Mouse (Mus musculus) G1E (cell line): ENCODE results near the gene Foxred2.

Source experiments
- CTCF ChIP-seq: IDR thresholded peaks from 2 replicates; pipeline ENCODE4 v1.5.1; 2012; ENCODE audit warnings: low read depth, low read length, inconsistent platforms, mixed read lengths
- POLR2AphosphoS5 ChIP-seq: IDR thresholded peaks from 2 replicates; pipeline ENCODE4 v1.6.1; 2012; ENCODE audit warnings: low read depth, low read length, inconsistent platforms; ENCODE audit not compliant: insufficient replicate concordance
- TAL1 ChIP-seq: conservative IDR thresholded peaks from 2 replicates; pipeline ENCODE4 v1.6.1; 2012; ENCODE audit warnings: low read depth, low read length, inconsistent platforms, mixed read lengths

- TF ChIP-seq POLR2AphosphoS5 (no peak), TAL1 (no peak), CTCF (no peak)
Measured at GRCm38 (mm10) chr15:77906081-77906480, 50.4 kb downstream of the Foxred2 start.
